Mouse (Mus musculus) heart, postnatal 0 days (tissue): Measurements from ENCODE around the gene Cdk14.

Experiments used
- CTCF ChIP-seq: IDR thresholded peaks from 2 replicates; pipeline ENCODE4 v1.5.1; 2016; ENCODE audit warnings: antibody characterized with exemption, control low read depth, low read depth
- EP300 ChIP-seq: IDR thresholded peaks from 2 replicates; pipeline ENCODE4 v1.6.1; 2016; ENCODE audit warnings: antibody characterized with exemption, low read depth

DNA sequence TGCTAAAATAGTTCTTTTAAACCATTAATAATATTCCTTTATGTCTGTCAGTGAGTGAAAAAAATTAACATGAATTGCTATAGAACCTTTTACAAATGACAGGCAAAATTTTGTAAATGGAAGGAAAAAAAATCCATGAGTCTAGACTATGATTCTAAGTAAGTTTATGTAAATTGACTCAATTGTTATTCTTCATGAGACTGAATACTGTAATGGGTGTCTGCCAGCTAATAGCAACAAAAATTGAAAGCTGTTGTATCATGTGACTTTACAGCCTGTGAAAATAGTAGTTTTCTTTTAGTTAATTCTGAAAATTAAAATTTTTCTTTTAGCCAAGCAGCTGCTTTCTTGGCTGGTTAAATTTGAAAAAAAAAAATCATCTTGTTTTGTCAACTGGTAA, 234.6 kb downstream of the Cdk14 start:
- TF ChIP-seq CTCF (no peak), EP300 (no peak)
